Mouse (Mus musculus) small intestine, adult 2 months (tissue): ENCODE measurements around the gene Phactr2.

Source experiments
- CTCF ChIP-seq: fragments of 200-500 bp; IDR thresholded peaks from 2 replicates; pipeline ENCODE4 v1.5.1; 2012; ENCODE audit warnings: low read depth, mild to moderate bottlenecking, control low read depth, inconsistent platforms, low read length, moderate library complexity, mixed read lengths; ENCODE audit not compliant: insufficient replicate concordance, insufficient read length; ENCODE audit errors: extremely low read depth
- POLR2A ChIP-seq: fragments of 200-500 bp; IDR thresholded peaks from 2 replicates; pipeline ENCODE4 v1.6.1; 2012; ENCODE audit warnings: low read depth, mild to moderate bottlenecking, control low read depth, inconsistent platforms, low read length, moderate library complexity

DNA sequence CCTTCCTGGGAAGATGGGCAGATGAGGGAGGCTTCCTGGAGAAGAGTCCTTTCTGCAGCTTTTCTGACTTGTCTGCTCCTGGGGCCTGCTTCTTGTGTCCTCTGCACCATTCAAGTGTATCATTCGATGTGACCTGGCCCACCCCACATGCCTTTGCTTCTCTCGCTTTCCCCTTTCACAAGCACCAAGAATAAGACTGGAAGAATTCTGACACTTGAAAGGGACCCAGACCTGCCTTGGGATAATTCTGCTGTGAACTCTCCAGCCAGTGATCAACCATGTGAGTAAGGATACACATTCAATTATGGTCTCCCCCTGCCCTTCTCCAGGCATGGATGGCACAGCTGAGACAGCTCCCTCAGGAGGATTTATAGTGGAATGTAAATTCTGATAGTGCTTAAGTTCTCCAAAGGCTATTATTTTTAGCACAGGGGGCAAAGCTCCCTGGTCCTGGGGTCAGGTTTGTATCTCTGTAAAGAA lies 241.0 kb downstream of the Phactr2 start:
- TF ChIP-seq CTCF, result no peak
- no peak for TF ChIP-seq POLR2A
